Mouse (Mus musculus): ENCODE data around the gene Pam. TPM values are rescaled to one million over a fixed set of nuclear protein-coding genes. Genes with fewer than 3 reads are reported as not detected.

Gene Pam
- polyA plus RNA-seq, 1 experiment from 2014 or later = 30.7 TPM

DNA sequence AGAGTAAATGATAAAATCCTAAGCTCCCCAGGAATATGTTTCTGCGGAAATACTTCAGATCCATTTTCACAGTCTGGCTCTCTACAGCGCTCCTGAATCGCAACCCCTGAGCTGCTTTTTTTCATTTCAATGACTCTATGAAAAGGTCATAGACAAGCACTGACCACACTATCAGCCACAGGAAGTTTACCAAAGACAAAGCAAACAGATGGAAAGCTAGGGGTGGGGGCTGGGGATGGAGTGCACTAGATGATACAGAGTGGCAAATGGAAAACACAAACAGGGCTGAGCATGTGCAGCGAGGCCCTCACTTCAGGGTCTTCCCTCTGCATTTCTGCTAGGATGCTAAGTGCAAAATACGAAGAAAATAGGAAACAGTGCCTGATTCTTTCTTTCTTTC, 273.2 kb downstream of the Pam start:
- no peak for ATAC-seq
- H3K27ac ChIP-seq (ENCODE audit: low read length) = no peak overlapping the region
- no peaks in the 10 kb centered on the region for H3K36me3 ChIP-seq (ENCODE audit: control insufficient read depth, insufficient read depth, low read length)
- WGBS = 66% methylated on average over 5 of the region's 5 CpGs
- no peak overlapping the region for H3K9ac ChIP-seq (ENCODE audit: low read depth, low read length)
- no peak overlapping the region for H3K4me3 ChIP-seq (ENCODE audit: low read length)
- H3K4me2 ChIP-seq (ENCODE audit: low read depth, low read length) = no peak overlapping the region
- H3K9me3 ChIP-seq (ENCODE audit: control insufficient read depth, low read length) = no peaks in the 10 kb centered on the region
- H3K4me1 ChIP-seq (ENCODE audit: control insufficient read depth, insufficient read depth, low read length) = no peaks in the 10 kb centered on the region
- no peaks in the 10 kb centered on the region for H3K27me3 ChIP-seq (replicated peaks; ENCODE audit: control insufficient read depth, insufficient read depth, low read length)

GRCm38 (mm10) chr1:97821282-97821681, 274.2 kb downstream of the Pam start:
- ATAC-seq = no peak
- no peak overlapping the region for H3K9ac ChIP-seq (ENCODE audit: low read depth, low read length)
- no peaks in the 10 kb centered on the region for H3K4me1 ChIP-seq (ENCODE audit: control insufficient read depth, insufficient read depth, low read length)
- H3K27me3 ChIP-seq (replicated peaks; ENCODE audit: control insufficient read depth, insufficient read depth, low read length) = no peaks in the 10 kb centered on the region
- 95% methylated on average over 3 of the region's 3 CpGs for WGBS
- H3K36me3 ChIP-seq (ENCODE audit: control insufficient read depth, insufficient read depth, low read length) = no peaks in the 10 kb centered on the region
- no peak overlapping the region for H3K27ac ChIP-seq (ENCODE audit: low read length)
- H3K4me3 ChIP-seq (ENCODE audit: low read length) = no peak overlapping the region
- H3K4me2 ChIP-seq (ENCODE audit: low read depth, low read length) = no peak overlapping the region
- H3K9me3 ChIP-seq (ENCODE audit: control insufficient read depth, low read length) = no peaks in the 10 kb centered on the region

DNA sequence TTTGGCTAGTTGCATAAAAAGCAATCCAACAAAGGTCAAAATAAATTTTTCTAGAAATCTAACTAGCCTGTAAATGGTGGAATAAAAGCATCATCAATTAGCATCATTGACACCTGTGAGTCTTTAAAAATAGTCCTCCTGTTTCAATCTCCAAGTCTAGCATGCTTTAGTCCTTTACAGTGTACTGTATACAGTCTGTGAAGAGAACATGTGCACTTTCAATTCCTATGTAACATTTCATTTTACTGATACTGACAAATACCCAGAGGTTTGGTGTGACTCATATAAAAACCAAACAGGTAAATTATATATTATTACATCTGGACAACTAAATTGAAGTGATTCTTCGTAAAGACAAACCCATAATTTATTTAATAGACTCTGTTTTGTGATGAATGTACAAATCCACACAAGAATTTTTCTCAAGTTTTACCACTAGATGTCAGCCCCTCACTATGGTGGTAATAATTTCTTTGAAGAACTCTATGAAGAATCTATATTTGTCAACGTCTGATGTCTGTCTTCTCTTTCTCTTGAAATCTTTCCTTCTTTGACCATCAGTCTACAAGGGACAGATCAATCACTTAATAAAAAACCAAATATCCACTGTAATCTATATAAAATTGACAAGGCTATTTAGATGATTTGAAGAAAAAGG, 286.1 kb downstream of the Pam start:
- H3K27me3 ChIP-seq (replicated peaks; ENCODE audit: control insufficient read depth, insufficient read depth, low read length) = no peaks in the 10 kb centered on the region
- no peak overlapping the region for H3K27ac ChIP-seq (ENCODE audit: low read length)
- H3K9ac ChIP-seq (ENCODE audit: low read depth, low read length) = no peak overlapping the region
- no peaks in the 10 kb centered on the region for H3K9me3 ChIP-seq (ENCODE audit: control insufficient read depth, low read length)
- ATAC-seq = no peak
- H3K4me2 ChIP-seq (ENCODE audit: low read depth, low read length) = no peak overlapping the region
- no peaks in the 10 kb centered on the region for H3K36me3 ChIP-seq (ENCODE audit: control insufficient read depth, insufficient read depth, low read length)
- H3K4me1 ChIP-seq (ENCODE audit: control insufficient read depth, insufficient read depth, low read length) = no peaks in the 10 kb centered on the region
- H3K4me3 ChIP-seq (ENCODE audit: low read length) = no peak overlapping the region
- WGBS = 30% methylated on average over 2 of the region's 2 CpGs

GRCm38 (mm10) chr1:97804520-97804919, 290.9 kb downstream of the Pam start:
- no peak overlapping the region for H3K27ac ChIP-seq (ENCODE audit: low read length)
- H3K4me2 ChIP-seq (ENCODE audit: low read depth, low read length) = no peak overlapping the region
- H3K4me1 ChIP-seq (ENCODE audit: control insufficient read depth, insufficient read depth, low read length) = no peaks in the 10 kb centered on the region
- ATAC-seq = no peak
- H3K9ac ChIP-seq (ENCODE audit: low read depth, low read length) = no peak overlapping the region
- no peak overlapping the region for H3K4me3 ChIP-seq (ENCODE audit: low read length)
- no peaks in the 10 kb centered on the region for H3K27me3 ChIP-seq (replicated peaks; ENCODE audit: control insufficient read depth, insufficient read depth, low read length)
- H3K9me3 ChIP-seq (ENCODE audit: control insufficient read depth, low read length) = no peaks in the 10 kb centered on the region; the same call in 1 of the 2 replicates
- no peaks in the 10 kb centered on the region for H3K36me3 ChIP-seq (ENCODE audit: control insufficient read depth, insufficient read depth, low read length)

- 45% methylated on average over 4 of the region's 4 CpGs for WGBS
- no peak for ATAC-seq
- no peak overlapping the region for H3K9ac ChIP-seq (ENCODE audit: low read depth, low read length)
- H3K27ac ChIP-seq (ENCODE audit: low read length) = no peak overlapping the region
- H3K27me3 ChIP-seq (replicated peaks; ENCODE audit: control insufficient read depth, insufficient read depth, low read length) = no peaks in the 10 kb centered on the region
- H3K4me2 ChIP-seq (ENCODE audit: low read depth, low read length) = no peak overlapping the region
- no peaks in the 10 kb centered on the region; the same call in 1 of the 2 replicates for H3K9me3 ChIP-seq (ENCODE audit: control insufficient read depth, low read length)
- H3K4me1 ChIP-seq (ENCODE audit: control insufficient read depth, insufficient read depth, low read length) = no peaks in the 10 kb centered on the region
- no peaks in the 10 kb centered on the region for H3K36me3 ChIP-seq (ENCODE audit: control insufficient read depth, insufficient read depth, low read length)
- H3K4me3 ChIP-seq (ENCODE audit: low read length) = no peak overlapping the region
These were observed 293.1 kb downstream of the Pam start for GRCm38 (mm10) chr1:97802207-97802902.

DNA sequence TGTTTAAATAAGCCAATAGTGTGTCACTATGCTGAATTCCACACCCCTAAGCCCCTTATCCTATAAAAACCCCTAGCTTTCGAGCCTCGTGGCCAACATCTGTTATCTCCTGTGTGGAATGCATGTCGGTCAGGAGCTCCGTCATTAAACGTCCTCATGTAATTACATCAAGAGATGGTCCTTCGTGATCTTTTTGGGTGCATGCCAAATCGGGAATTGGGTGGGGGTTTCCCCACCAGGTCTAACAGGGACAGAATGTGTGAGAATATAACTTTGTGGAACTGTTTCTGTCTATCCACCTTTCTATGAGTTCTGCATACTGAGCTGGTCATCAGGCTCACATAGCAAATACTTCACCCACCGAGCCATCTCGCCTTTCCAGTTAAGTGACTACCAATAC, 299.5 kb downstream of the Pam start:
- no peaks in the 10 kb centered on the region for H3K4me1 ChIP-seq (ENCODE audit: control insufficient read depth, insufficient read depth, low read length)
- ATAC-seq = no peak
- no peaks in the 10 kb centered on the region for H3K36me3 ChIP-seq (ENCODE audit: control insufficient read depth, insufficient read depth, low read length)
- H3K9me3 ChIP-seq (ENCODE audit: control insufficient read depth, low read length) = no peaks in the 10 kb centered on the region; the same call in 1 of the 2 replicates
- no peak overlapping the region for H3K4me3 ChIP-seq (ENCODE audit: low read length)
- H3K27me3 ChIP-seq (replicated peaks; ENCODE audit: control insufficient read depth, insufficient read depth, low read length) = no peaks in the 10 kb centered on the region
- no peak overlapping the region for H3K27ac ChIP-seq (ENCODE audit: low read length)
- WGBS = 61% methylated on average over 9 of the region's 9 CpGs
- no peak overlapping the region for H3K9ac ChIP-seq (ENCODE audit: low read depth, low read length)
- no peak overlapping the region for H3K4me2 ChIP-seq (ENCODE audit: low read depth, low read length)

DNA sequence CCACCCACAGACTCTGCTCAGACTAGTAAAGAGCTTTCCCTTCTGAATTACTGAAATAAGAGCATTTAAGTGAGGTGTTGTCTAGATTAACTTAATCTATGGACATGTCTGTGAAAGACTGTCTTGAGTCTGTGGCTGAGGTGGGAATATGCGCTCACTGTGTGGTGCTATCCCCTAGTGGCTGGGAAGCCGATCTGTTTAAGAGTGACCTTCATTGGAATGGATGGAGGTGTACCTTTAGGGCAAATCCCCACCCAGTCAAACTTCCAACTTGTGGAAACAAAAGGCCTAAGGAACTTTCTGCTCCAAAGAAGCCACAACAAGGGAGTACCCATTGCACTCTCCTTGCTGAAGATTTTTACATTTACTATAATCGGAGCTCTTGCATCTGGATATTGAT, 301.3 kb downstream of the Pam start:
- Histone ChIP-seq H3K4me2 (ENCODE audit: low read depth, low read length) (no peak overlapping the region), H3K27ac (ENCODE audit: low read length) (no peak overlapping the region), H3K9me3 (ENCODE audit: control insufficient read depth, low read length) (no peaks in the 10 kb centered on the region), H3K36me3 (ENCODE audit: control insufficient read depth, insufficient read depth, low read length) (no peaks in the 10 kb centered on the region), H3K27me3 (replicated peaks; ENCODE audit: control insufficient read depth, insufficient read depth, low read length) (no peaks in the 10 kb centered on the region), H3K4me3 (ENCODE audit: low read length) (no peak overlapping the region), H3K9ac (ENCODE audit: low read depth, low read length) (no peak overlapping the region), H3K4me1 (ENCODE audit: control insufficient read depth, insufficient read depth, low read length) (no peaks in the 10 kb centered on the region)
- 82% methylated on average over 3 of the region's 3 CpGs for WGBS
- no peak for ATAC-seq

DNA sequence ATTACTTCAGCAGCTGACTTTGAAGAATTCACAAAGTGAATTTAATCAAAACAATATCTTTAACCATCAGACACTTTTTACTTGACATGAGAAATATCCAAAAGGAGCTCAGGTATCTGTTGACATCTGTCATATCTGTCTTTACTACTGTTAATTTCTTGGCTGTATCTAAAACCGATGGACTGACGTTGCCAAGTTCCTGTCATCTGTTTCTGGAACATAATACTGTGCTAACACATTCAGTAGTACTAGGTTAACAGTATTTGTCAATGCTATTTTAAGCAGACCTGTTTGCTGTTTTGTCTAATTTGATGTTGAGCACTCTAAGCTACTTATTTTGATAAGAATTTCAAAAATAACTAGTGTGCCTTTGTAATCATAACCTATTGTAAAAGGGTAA, 307.0 kb downstream of the Pam start:
- Histone ChIP-seq H3K4me1 (ENCODE audit: control insufficient read depth, insufficient read depth, low read length) (no peaks in the 10 kb centered on the region), H3K9me3 (ENCODE audit: control insufficient read depth, low read length) (no peaks in the 10 kb centered on the region), H3K4me3 (ENCODE audit: low read length) (no peak overlapping the region), H3K27ac (ENCODE audit: low read length) (no peak overlapping the region), H3K4me2 (ENCODE audit: low read depth, low read length) (no peak overlapping the region), H3K36me3 (ENCODE audit: control insufficient read depth, insufficient read depth, low read length) (no peaks in the 10 kb centered on the region), H3K27me3 (replicated peaks; ENCODE audit: control insufficient read depth, insufficient read depth, low read length) (no peaks in the 10 kb centered on the region), H3K9ac (ENCODE audit: low read depth, low read length) (no peak overlapping the region)
- no peak for ATAC-seq
- 83% methylated on average over 2 of the region's 2 CpGs for WGBS

DNA sequence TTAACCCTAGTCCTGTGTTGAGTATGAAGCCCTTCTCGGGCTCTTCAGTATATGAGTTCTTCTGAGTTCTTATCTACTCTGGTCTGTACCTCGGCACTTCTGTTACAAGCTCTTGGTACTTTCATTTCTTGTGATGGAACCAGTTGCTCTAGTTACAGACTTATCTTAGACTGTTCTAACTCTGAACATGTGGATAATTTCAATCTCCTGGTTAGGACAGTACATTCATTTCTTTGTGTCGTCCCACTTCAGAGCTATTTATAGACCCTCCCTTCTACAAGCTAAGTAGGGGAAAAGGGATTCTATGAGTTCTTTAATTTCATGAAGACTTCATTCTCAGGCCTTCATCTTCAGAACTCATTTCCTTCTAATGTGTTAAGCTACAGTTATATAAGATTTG, 307.8 kb downstream of the Pam start:
- H3K4me2 ChIP-seq (ENCODE audit: low read depth, low read length) = no peak overlapping the region
- no peaks in the 10 kb centered on the region for H3K4me1 ChIP-seq (ENCODE audit: control insufficient read depth, insufficient read depth, low read length)
- no peak for ATAC-seq
- H3K9ac ChIP-seq (ENCODE audit: low read depth, low read length) = no peak overlapping the region
- no peaks in the 10 kb centered on the region for H3K36me3 ChIP-seq (ENCODE audit: control insufficient read depth, insufficient read depth, low read length)
- H3K4me3 ChIP-seq (ENCODE audit: low read length) = no peak overlapping the region
- H3K9me3 ChIP-seq (ENCODE audit: control insufficient read depth, low read length) = no peaks in the 10 kb centered on the region
- H3K27ac ChIP-seq (ENCODE audit: low read length) = no peak overlapping the region
- H3K27me3 ChIP-seq (replicated peaks; ENCODE audit: control insufficient read depth, insufficient read depth, low read length) = no peaks in the 10 kb centered on the region
- WGBS = 68% methylated on average over 3 of the region's 3 CpGs

Measured in intestine, embryonic 16.5 days (tissue).